Mouse (Mus musculus): Measurements from ENCODE around the gene Ltbp4. TPM values are rescaled to one million over a fixed set of nuclear protein-coding genes. Genes with fewer than 3 reads are reported as not detected.

The Ltbp4 gene
- total RNA-seq, 1 experiment: 65.8 TPM

DNA sequence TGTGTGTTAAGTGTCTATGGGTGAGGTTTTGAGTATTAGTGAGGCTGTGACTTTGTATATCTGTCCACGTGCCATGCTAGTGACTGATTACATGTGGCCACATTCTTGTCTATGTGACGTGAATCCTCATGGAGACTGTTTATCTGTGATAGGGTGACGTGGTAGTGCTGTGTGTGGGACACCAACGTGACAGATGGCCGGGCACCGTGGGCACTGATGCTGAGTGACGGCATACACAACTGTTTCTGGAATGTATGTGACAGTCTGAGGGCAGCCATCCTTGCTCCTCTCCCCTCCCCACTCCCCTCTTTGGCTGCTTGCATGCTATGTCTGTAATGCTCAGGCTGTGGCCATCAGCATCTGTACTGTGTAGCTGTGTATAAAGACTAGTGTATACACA, 76.6 kb downstream of the Ltbp4 start:
- no peak for DNase-seq (ENCODE audit: low read depth, low spot score)
- TF ChIP-seq ZC3H11A (IDR thresholded peaks at IDR 0.05; ENCODE audit: borderline replicate concordance, low read depth, low read length): no peak
- TF ChIP-seq CHD2 (IDR thresholded peaks at IDR 0.05; ENCODE audit: low read depth, low read length): no peak
- no peak for TF ChIP-seq ZNF384 (IDR thresholded peaks at IDR 0.05; ENCODE audit: low read depth, low read length)
- no peak for TF ChIP-seq HCFC1 (IDR thresholded peaks at IDR 0.05; ENCODE audit: borderline replicate concordance, insufficient read depth, low read length)
- no peak for TF ChIP-seq MAFK (IDR thresholded peaks at IDR 0.05; ENCODE audit: insufficient read depth, low read depth, low read length)
- Histone ChIP-seq H3K27ac (ENCODE audit: insufficient read depth, low read depth, low read length, poor library complexity, severe bottlenecking) (no peak overlapping the region), H3K4me1 (ENCODE audit: control insufficient read depth in 2 of 2, insufficient read depth in 2 of 2, low read length in 2 of 2, poor library complexity in 1 of 2) (peaks cover 2 to 13% of the 10 kb centered on the region in 2 experiments; a peak in 2 of 4 replicates), H3K36me3 (ENCODE audit: control insufficient read depth, insufficient read depth, low read length, poor library complexity, severe bottlenecking) (peaks cover 4% of the 10 kb centered on the region; the same call in 1 of the 2 replicates), H3K9ac (ENCODE audit: insufficient read depth, low read depth, low read length, poor library complexity, severe bottlenecking) (no peak overlapping the region), H3K9me3 (ENCODE audit: control insufficient read depth, insufficient read depth, low read depth, low read length) (no peaks in the 10 kb centered on the region), H3K4me3 (ENCODE audit: insufficient read depth in 1 of 2, low read depth in 1 of 2, low read length in 2 of 2, poor library complexity in 1 of 2, severe bottlenecking in 1 of 2) (no peak overlapping the region)
- in situ Hi-C loops (cut with MboI; ENCODE audit: low sequenced_read_pairs in 2 of 2, unreplicated experiment in 2 of 2): no loop called here

- Histone ChIP-seq H3K27ac (ENCODE audit: insufficient read depth, low read depth, low read length, poor library complexity, severe bottlenecking) (no peak overlapping the region; the same call in 1 of the 2 replicates), H3K36me3 (ENCODE audit: control insufficient read depth, insufficient read depth, low read length, poor library complexity, severe bottlenecking) (peaks cover 4% of the 10 kb centered on the region; the same call in 1 of the 2 replicates), H3K9me3 (ENCODE audit: control insufficient read depth, insufficient read depth, low read depth, low read length) (no peaks in the 10 kb centered on the region), H3K4me1 (ENCODE audit: control insufficient read depth in 2 of 2, insufficient read depth in 2 of 2, low read length in 2 of 2, poor library complexity in 1 of 2) (peaks cover 2 to 11% of the 10 kb centered on the region in 2 experiments; a peak in 2 of 4 replicates), H3K4me3 (ENCODE audit: insufficient read depth in 1 of 2, low read depth in 1 of 2, low read length in 2 of 2, poor library complexity in 1 of 2, severe bottlenecking in 1 of 2) (peak overlapping the region; percentile 84 to 90), H3K9ac (ENCODE audit: insufficient read depth, low read depth, low read length, poor library complexity, severe bottlenecking) (peak overlapping the region; percentile 21)
- no peak for DNase-seq (ENCODE audit: low read depth, low spot score)
- TF ChIP-seq ZNF384 (IDR thresholded peaks at IDR 0.05; ENCODE audit: low read depth, low read length): no peak
- TF ChIP-seq CHD2 (IDR thresholded peaks at IDR 0.05; ENCODE audit: low read depth, low read length): no peak
- TF ChIP-seq HCFC1 (IDR thresholded peaks at IDR 0.05; ENCODE audit: borderline replicate concordance, insufficient read depth, low read length): no peak
- no peak for TF ChIP-seq ZC3H11A (IDR thresholded peaks at IDR 0.05; ENCODE audit: borderline replicate concordance, low read depth, low read length)
- TF ChIP-seq MAFK (IDR thresholded peaks at IDR 0.05; ENCODE audit: insufficient read depth, low read depth, low read length): no peak
- in situ Hi-C loops (cut with MboI; ENCODE audit: low sequenced_read_pairs in 2 of 2, unreplicated experiment in 2 of 2): no loop called here
Measured at GRCm38 (mm10) chr7:27259771-27260170, 77.7 kb downstream of the Ltbp4 start.

GRCm38 (mm10) chr7:27259271-27259721, 78.2 kb downstream of the Ltbp4 start:
- Histone ChIP-seq H3K9ac (ENCODE audit: insufficient read depth, low read depth, low read length, poor library complexity, severe bottlenecking) (peak overlapping the region; percentile 80), H3K4me3 (ENCODE audit: insufficient read depth in 1 of 2, low read depth in 1 of 2, low read length in 2 of 2, poor library complexity in 1 of 2, severe bottlenecking in 1 of 2) (peak overlapping the region; percentile 84 to 90), H3K27ac (ENCODE audit: insufficient read depth, low read depth, low read length, poor library complexity, severe bottlenecking) (no peak overlapping the region), H3K4me1 (ENCODE audit: control insufficient read depth in 2 of 2, insufficient read depth in 2 of 2, low read length in 2 of 2, poor library complexity in 1 of 2) (peaks cover 2 to 9% of the 10 kb centered on the region in 2 experiments; a peak in 2 of 4 replicates), H3K9me3 (ENCODE audit: control insufficient read depth, insufficient read depth, low read depth, low read length) (no peaks in the 10 kb centered on the region), H3K36me3 (ENCODE audit: control insufficient read depth, insufficient read depth, low read length, poor library complexity, severe bottlenecking) (peaks cover 4% of the 10 kb centered on the region; the same call in 1 of the 2 replicates)
- in situ Hi-C loops (cut with MboI; ENCODE audit: low sequenced_read_pairs in 2 of 2, unreplicated experiment in 2 of 2): no loop called here
- no peak for DNase-seq (ENCODE audit: low read depth, low spot score)
- TF ChIP-seq ZC3H11A (IDR thresholded peaks at IDR 0.05; ENCODE audit: borderline replicate concordance, low read depth, low read length) (no peak), HCFC1 (IDR thresholded peaks at IDR 0.05; ENCODE audit: borderline replicate concordance, insufficient read depth, low read length) (no peak), CHD2 (IDR thresholded peaks at IDR 0.05; ENCODE audit: low read depth, low read length) (no peak), MAFK (IDR thresholded peaks at IDR 0.05; ENCODE audit: insufficient read depth, low read depth, low read length) (no peak)

DNA sequence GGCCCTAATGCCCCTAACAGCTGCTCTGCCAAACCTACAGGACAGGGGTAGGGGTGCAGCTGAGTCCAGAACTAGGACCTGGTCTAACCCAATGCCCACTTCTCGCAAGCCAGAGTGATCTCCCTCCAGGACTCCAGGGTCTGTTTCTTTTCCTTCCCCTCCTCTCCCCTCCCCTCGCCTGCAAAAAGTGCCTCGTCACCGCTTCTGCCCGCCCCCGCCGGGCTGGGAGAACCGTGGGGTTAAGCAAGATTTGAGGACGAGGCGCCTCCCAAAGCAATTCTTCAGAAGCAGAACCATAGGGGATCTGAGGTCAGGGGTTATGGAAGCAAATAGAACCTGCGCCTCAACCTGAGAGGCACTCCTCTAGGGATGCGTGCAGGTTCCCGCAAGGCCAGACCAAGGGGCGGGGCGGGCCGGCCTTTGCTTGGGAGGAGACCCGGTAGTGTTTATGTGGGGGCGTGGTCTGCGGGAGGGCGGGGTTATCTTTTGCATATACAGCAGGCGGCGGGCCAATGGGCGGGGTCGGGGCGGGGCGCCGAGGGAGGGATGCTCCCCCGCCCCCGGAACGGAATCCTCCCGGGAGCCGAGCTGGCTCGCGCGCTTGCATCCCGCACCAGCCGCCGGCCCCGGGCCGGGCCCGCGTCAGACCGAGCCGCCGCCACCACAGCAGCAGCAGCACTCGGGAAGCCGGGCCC, 79.1 kb downstream of the Ltbp4 start, which contains the start of gene Numbl:
Gene Numbl (plus strand): TSS at position 229 of the 695 bp plus-strand sequence.
- H3K4me1 ChIP-seq (ENCODE audit: control insufficient read depth in 2 of 2, insufficient read depth in 2 of 2, low read length in 2 of 2, poor library complexity in 1 of 2): peaks cover 2 to 8% of the 10 kb centered on the region in 2 experiments; a peak in 2 of 4 replicates

More for the DNA sequence above, 79.1 kb downstream of the Ltbp4 start, which contains the start of gene Numbl:
- H3K27ac ChIP-seq (ENCODE audit: insufficient read depth, low read depth, low read length, poor library complexity, severe bottlenecking): peak within 1 kb of the TSS; percentile 8
- H3K4me3 ChIP-seq (ENCODE audit: insufficient read depth in 1 of 2, low read depth in 1 of 2, low read length in 2 of 2, poor library complexity in 1 of 2, severe bottlenecking in 1 of 2): peak within 1 kb of the TSS; percentile 84 to 90
- TF ChIP-seq ZNF384 (IDR thresholded peaks at IDR 0.05; ENCODE audit: low read depth, low read length): no peak
- no peak for TF ChIP-seq HCFC1 (IDR thresholded peaks at IDR 0.05; ENCODE audit: borderline replicate concordance, insufficient read depth, low read length)
- TF ChIP-seq MAFK (IDR thresholded peaks at IDR 0.05; ENCODE audit: insufficient read depth, low read depth, low read length): peak; percentile 92
- no peak for TF ChIP-seq CHD2 (IDR thresholded peaks at IDR 0.05; ENCODE audit: low read depth, low read length)
- in situ Hi-C loops (cut with MboI; ENCODE audit: low sequenced_read_pairs in 2 of 2, unreplicated experiment in 2 of 2): no loop called here
- H3K9me3 ChIP-seq (ENCODE audit: control insufficient read depth, insufficient read depth, low read depth, low read length): no peaks in the 10 kb centered on the region
- peaks cover 4% of the 10 kb centered on the region; the same call in 1 of the 2 replicates for H3K36me3 ChIP-seq (ENCODE audit: control insufficient read depth, insufficient read depth, low read length, poor library complexity, severe bottlenecking)
- DNase-seq (ENCODE audit: low read depth, low spot score): peak; percentile 96
- H3K9ac ChIP-seq (ENCODE audit: insufficient read depth, low read depth, low read length, poor library complexity, severe bottlenecking): peak within 1 kb of the TSS; percentile 80

Measured in ES-E14 (cell line).